Mouse (Mus musculus): ENCODE measurements around the gene Ythdf2. TPM values are rescaled to one million over a fixed set of nuclear protein-coding genes. Genes with fewer than 3 reads are reported as not detected.

Gene Ythdf2
- polyA plus RNA-seq, 1 experiment from 2014 or later = 149 TPM

- no peak overlapping the region for H3K9ac ChIP-seq (replicated peaks)
Measured at GRCm38 (mm10) chr4:132170891-132171290, 41.2 kb downstream of the Ythdf2 start.

GRCm38 (mm10) chr4:132169761-132170160 lies 42.3 kb downstream of the Ythdf2 start:
- H3K4me3 ChIP-seq (replicated peaks) = no peak overlapping the region
- no peaks in the 10 kb centered on the region for H3K36me3 ChIP-seq
- no peak overlapping the region for H3K27ac ChIP-seq
- H3K4me1 ChIP-seq (replicated peaks) = peaks cover 18% of the 10 kb centered on the region; the same call in 1 of the 2 replicates
- H3K9me3 ChIP-seq = no peaks in the 10 kb centered on the region
- H3K9ac ChIP-seq (replicated peaks) = no peak overlapping the region
- H3K27me3 ChIP-seq = no peaks in the 10 kb centered on the region
- 80% methylated on average over 5 of the region's 5 CpGs for WGBS
- no peak for ATAC-seq (ENCODE audit: insufficient number of reproducible peaks, insufficient read depth, low FRiP score, low TSS enrichment, low read depth)
- H3K4me2 ChIP-seq = no peak overlapping the region

More at GRCm38 (mm10) chr4:132170891-132171290, 41.2 kb downstream of the Ythdf2 start:
- no peak for ATAC-seq (ENCODE audit: insufficient number of reproducible peaks, insufficient read depth, low FRiP score, low TSS enrichment, low read depth)
- WGBS = 37% methylated on average over 7 of the region's 7 CpGs
- H3K9me3 ChIP-seq = no peaks in the 10 kb centered on the region
- H3K36me3 ChIP-seq = no peaks in the 10 kb centered on the region
- H3K27me3 ChIP-seq = no peaks in the 10 kb centered on the region
- H3K4me3 ChIP-seq (replicated peaks) = no peak overlapping the region
- peaks cover 10% of the 10 kb centered on the region; the same call in 1 of the 2 replicates for H3K4me1 ChIP-seq (replicated peaks)
- H3K27ac ChIP-seq = no peak overlapping the region
- no peak overlapping the region for H3K4me2 ChIP-seq

GRCm38 (mm10) chr4:132169271-132169670 lies 42.8 kb downstream of the Ythdf2 start:
- H3K4me3 ChIP-seq (replicated peaks) = no peak overlapping the region
- no peak overlapping the region for H3K27ac ChIP-seq
- H3K9me3 ChIP-seq = no peaks in the 10 kb centered on the region
- no peak overlapping the region for H3K4me2 ChIP-seq
- 90% methylated on average over 3 of the region's 3 CpGs for WGBS
- no peaks in the 10 kb centered on the region for H3K36me3 ChIP-seq
- no peaks in the 10 kb centered on the region for H3K27me3 ChIP-seq
- peaks cover 18% of the 10 kb centered on the region; the same call in 1 of the 2 replicates for H3K4me1 ChIP-seq (replicated peaks)
- H3K9ac ChIP-seq (replicated peaks) = no peak overlapping the region
- ATAC-seq (ENCODE audit: insufficient number of reproducible peaks, insufficient read depth, low FRiP score, low TSS enrichment, low read depth) = no peak

GRCm38 (mm10) chr4:132167436-132167835 lies 44.7 kb downstream of the Ythdf2 start:
- H3K27ac ChIP-seq = no peak overlapping the region
- H3K4me1 ChIP-seq (replicated peaks) = peaks cover 18% of the 10 kb centered on the region; the same call in 1 of the 2 replicates
- WGBS = 80% methylated on average over 3 of the region's 3 CpGs
- H3K4me2 ChIP-seq = no peak overlapping the region
- no peaks in the 10 kb centered on the region for H3K27me3 ChIP-seq
- ATAC-seq (ENCODE audit: insufficient number of reproducible peaks, insufficient read depth, low FRiP score, low TSS enrichment, low read depth) = no peak
- H3K9me3 ChIP-seq = no peaks in the 10 kb centered on the region
- H3K36me3 ChIP-seq = no peaks in the 10 kb centered on the region
- no peak overlapping the region for H3K9ac ChIP-seq (replicated peaks)
- H3K4me3 ChIP-seq (replicated peaks) = no peak overlapping the region

- no peaks in the 10 kb centered on the region for H3K36me3 ChIP-seq
- no peak overlapping the region for H3K4me3 ChIP-seq (replicated peaks)
- H3K9me3 ChIP-seq = no peaks in the 10 kb centered on the region
- WGBS = 61% methylated on average over 16 of the region's 16 CpGs
- no peak overlapping the region for H3K9ac ChIP-seq (replicated peaks)
- ATAC-seq (ENCODE audit: insufficient number of reproducible peaks, insufficient read depth, low FRiP score, low TSS enrichment, low read depth) = no peak
- peaks cover 18% of the 10 kb centered on the region; the same call in 1 of the 2 replicates for H3K4me1 ChIP-seq (replicated peaks)
- no peak overlapping the region for H3K27ac ChIP-seq
- H3K27me3 ChIP-seq = no peaks in the 10 kb centered on the region
- H3K4me2 ChIP-seq = no peak overlapping the region
Measured at GRCm38 (mm10) chr4:132166350-132167290, 45.5 kb downstream of the Ythdf2 start.

GRCm38 (mm10) chr4:132165691-132166090 lies 46.4 kb downstream of the Ythdf2 start:
- H3K27ac ChIP-seq = no peak overlapping the region
- H3K36me3 ChIP-seq = no peaks in the 10 kb centered on the region
- H3K4me3 ChIP-seq (replicated peaks) = no peak overlapping the region
- no peak overlapping the region for H3K4me2 ChIP-seq
- no peak overlapping the region for H3K9ac ChIP-seq (replicated peaks)
- H3K4me1 ChIP-seq (replicated peaks) = peaks cover 14% of the 10 kb centered on the region; the same call in 1 of the 2 replicates
- no peak for ATAC-seq (ENCODE audit: insufficient number of reproducible peaks, insufficient read depth, low FRiP score, low TSS enrichment, low read depth)
- no peaks in the 10 kb centered on the region for H3K27me3 ChIP-seq
- WGBS = 59% methylated on average over 14 of the region's 14 CpGs
- H3K9me3 ChIP-seq = no peaks in the 10 kb centered on the region

GRCm38 (mm10) chr4:132156941-132157622 lies 55.0 kb downstream of the Ythdf2 start:
- WGBS = 57% methylated on average over 12 of the region's 12 CpGs
- H3K9me3 ChIP-seq = 0 out of 2 replicates have a peak, but pooled peaks cover 3% of the 10 kb centered on the region
- H3K27me3 ChIP-seq = no peaks in the 10 kb centered on the region
- no peak overlapping the region for H3K4me2 ChIP-seq
- ATAC-seq (ENCODE audit: insufficient number of reproducible peaks, insufficient read depth, low FRiP score, low TSS enrichment, low read depth) = no peak
- H3K36me3 ChIP-seq = no peaks in the 10 kb centered on the region
- peaks cover 7% of the 10 kb centered on the region; the same call in 1 of the 2 replicates for H3K4me1 ChIP-seq (replicated peaks)
- no peak overlapping the region for H3K27ac ChIP-seq
- H3K9ac ChIP-seq (replicated peaks) = no peak overlapping the region
- no peak overlapping the region for H3K4me3 ChIP-seq (replicated peaks)

- no peak overlapping the region for H3K4me3 ChIP-seq (replicated peaks)
- WGBS = 3% methylated on average over 6 of the region's 6 CpGs
- peaks cover 13% of the 10 kb centered on the region; the same call in 1 of the 2 replicates for H3K4me1 ChIP-seq (replicated peaks)
- ATAC-seq (ENCODE audit: insufficient number of reproducible peaks, insufficient read depth, low FRiP score, low TSS enrichment, low read depth) = no peak
- H3K27me3 ChIP-seq = no peaks in the 10 kb centered on the region
- no peak overlapping the region for H3K4me2 ChIP-seq
- 0 out of 2 replicates have a peak, but pooled peaks cover 3% of the 10 kb centered on the region for H3K9me3 ChIP-seq
- no peaks in the 10 kb centered on the region for H3K36me3 ChIP-seq
- H3K9ac ChIP-seq (replicated peaks) = no peak overlapping the region
- H3K27ac ChIP-seq = no peak overlapping the region
Measured at GRCm38 (mm10) chr4:132154877-132155670, 57.0 kb downstream of the Ythdf2 start.

- H3K27me3 ChIP-seq = peaks cover 7% of the 10 kb centered on the region; the same call in 1 of the 2 replicates
- 0 out of 2 replicates have a peak, but pooled peaks cover 3% of the 10 kb centered on the region for H3K9me3 ChIP-seq
- H3K4me3 ChIP-seq (replicated peaks) = no peak overlapping the region
- H3K4me1 ChIP-seq (replicated peaks) = peaks cover 13% of the 10 kb centered on the region; the same call in 1 of the 2 replicates
- no peak for ATAC-seq (ENCODE audit: insufficient number of reproducible peaks, insufficient read depth, low FRiP score, low TSS enrichment, low read depth)
- H3K9ac ChIP-seq (replicated peaks) = no peak overlapping the region
- H3K4me2 ChIP-seq = no peak overlapping the region
- WGBS = 51% methylated on average over 1 of the region's 1 CpGs
- H3K36me3 ChIP-seq = no peaks in the 10 kb centered on the region
- H3K27ac ChIP-seq = no peak overlapping the region
Measured at GRCm38 (mm10) chr4:132151673-132152072, 60.4 kb downstream of the Ythdf2 start.

GRCm38 (mm10) chr4:132146201-132146600 lies 65.9 kb downstream of the Ythdf2 start:
- Histone ChIP-seq H3K27me3 (peaks cover 60% of the 10 kb centered on the region), H3K27ac (no peak overlapping the region), H3K9me3 (no peaks in the 10 kb centered on the region; the same call in 1 of the 2 replicates), H3K4me1 (replicated peaks) (0 out of 2 replicates have a peak, but pooled peaks cover 13% of the 10 kb centered on the region), H3K4me2 (no peak overlapping the region), H3K4me3 (replicated peaks) (no peak overlapping the region), H3K9ac (replicated peaks) (no peak overlapping the region), H3K36me3 (no peaks in the 10 kb centered on the region)
- 64% methylated on average over 5 of the region's 5 CpGs for WGBS
- ATAC-seq (ENCODE audit: insufficient number of reproducible peaks, insufficient read depth, low FRiP score, low TSS enrichment, low read depth) = no peak

Measured in limb, embryonic 12.5 days (tissue).